Mouse (Mus musculus): ENCODE measurements around the gene Rpl27.

DNA sequence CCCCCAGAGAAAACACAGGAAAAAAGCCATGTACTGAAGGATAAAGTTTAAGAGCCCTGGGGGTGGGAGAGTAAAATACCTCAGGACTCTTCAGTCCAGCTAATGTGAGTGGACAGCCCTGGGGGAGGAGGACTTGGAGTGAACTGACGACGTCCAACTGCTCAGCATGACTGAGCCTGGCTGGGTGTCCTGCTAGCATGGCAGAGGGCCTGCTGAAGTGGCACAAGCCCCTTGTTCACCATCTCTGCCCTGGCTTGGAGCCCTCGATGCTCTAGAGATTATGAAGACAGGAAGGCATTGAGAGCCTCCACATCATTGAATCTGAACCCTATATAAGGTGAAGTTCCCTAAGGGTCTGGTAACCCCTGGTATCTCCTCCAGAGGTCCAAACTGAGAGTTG, 29.8 kb downstream of the Rpl27 start:
- TF ChIP-seq CTCF (IDR thresholded peaks at IDR 0.05; ENCODE audit: control insufficient read depth, insufficient read depth, insufficient replicate concordance, low read depth, low read length): no peak
- no peak for TF ChIP-seq POLR2A (IDR thresholded peaks at IDR 0.05; ENCODE audit: control insufficient read depth, low read depth, low read length)

All from testis, adult 2 months (tissue).